Mouse (Mus musculus): Measurements from ENCODE around the gene Cldn13.

Gene Cldn13

DNA sequence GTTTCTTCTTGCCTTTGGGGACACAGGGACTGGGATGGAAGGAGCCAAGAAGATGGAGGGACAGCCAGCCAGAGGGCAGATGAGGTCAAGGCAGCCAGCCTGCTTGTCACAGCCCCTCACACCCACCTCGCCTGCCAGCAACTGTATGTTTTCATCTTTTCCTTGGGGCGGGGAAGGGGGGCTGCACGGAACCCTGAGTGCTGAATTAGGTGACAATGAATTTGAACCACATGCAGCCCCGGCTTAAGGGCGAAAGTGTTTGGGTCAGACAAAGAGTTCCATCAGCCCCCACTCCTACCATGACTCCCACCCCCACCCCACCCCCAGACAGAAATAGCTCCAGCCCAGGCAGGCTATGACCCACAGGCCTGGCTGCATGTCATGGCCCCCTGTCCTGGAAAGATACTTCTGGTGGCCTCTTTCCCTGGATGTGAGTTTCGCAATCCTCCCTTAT, 24.7 kb downstream of the Cldn13 start:
- peak; percentile 37 to 43 for DNase-seq

GRCm38 (mm10) chr5:134888505-134888904, 26.8 kb downstream of the Cldn13 start:
- DNase-seq, result no peak

GRCm38 (mm10) chr5:134887447-134888335, 27.6 kb downstream of the Cldn13 start:
- no peak for DNase-seq

GRCm38 (mm10) chr5:134883077-134883476, 32.2 kb downstream of the Cldn13 start:
- peak; percentile 71 to 84 for DNase-seq

GRCm38 (mm10) chr5:134876801-134877200, 38.5 kb downstream of the Cldn13 start:
- no peak for DNase-seq

DNA sequence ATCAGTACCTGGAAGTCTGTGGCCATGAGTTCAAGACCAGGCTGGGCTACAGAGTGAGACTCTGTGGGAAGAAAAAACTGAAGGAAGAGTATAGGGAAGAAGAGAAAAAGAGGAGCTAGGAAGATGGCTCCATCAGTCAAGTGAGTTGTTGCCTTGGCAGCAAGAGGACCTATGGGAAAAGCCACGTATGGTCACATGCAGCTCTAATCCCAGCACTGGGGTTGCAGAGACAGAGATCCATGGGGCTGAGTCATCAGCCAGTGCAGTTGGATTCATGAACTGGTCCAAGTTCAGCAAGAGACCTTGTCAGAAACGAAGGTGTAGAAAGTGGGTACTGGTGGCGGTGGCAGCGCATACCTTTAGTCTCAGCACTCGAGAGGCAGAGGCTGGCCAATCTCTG, 40.1 kb downstream of the Cldn13 start:
- DNase-seq, result no peak

GRCm38 (mm10) chr5:134873956-134874879, 41.1 kb downstream of the Cldn13 start:
- DNase-seq, result peak; percentile 85 to 90

- DNase-seq, result peak; percentile 33
These were observed 42.3 kb downstream of the Cldn13 start for GRCm38 (mm10) chr5:134873034-134873433.

GRCm38 (mm10) chr5:134872597-134872996, 42.7 kb downstream of the Cldn13 start:
- DNase-seq, result peak; percentile 43 to 44

GRCm38 (mm10) chr5:134868506-134868905, 46.8 kb downstream of the Cldn13 start:
- DNase-seq, result no peak

DNA sequence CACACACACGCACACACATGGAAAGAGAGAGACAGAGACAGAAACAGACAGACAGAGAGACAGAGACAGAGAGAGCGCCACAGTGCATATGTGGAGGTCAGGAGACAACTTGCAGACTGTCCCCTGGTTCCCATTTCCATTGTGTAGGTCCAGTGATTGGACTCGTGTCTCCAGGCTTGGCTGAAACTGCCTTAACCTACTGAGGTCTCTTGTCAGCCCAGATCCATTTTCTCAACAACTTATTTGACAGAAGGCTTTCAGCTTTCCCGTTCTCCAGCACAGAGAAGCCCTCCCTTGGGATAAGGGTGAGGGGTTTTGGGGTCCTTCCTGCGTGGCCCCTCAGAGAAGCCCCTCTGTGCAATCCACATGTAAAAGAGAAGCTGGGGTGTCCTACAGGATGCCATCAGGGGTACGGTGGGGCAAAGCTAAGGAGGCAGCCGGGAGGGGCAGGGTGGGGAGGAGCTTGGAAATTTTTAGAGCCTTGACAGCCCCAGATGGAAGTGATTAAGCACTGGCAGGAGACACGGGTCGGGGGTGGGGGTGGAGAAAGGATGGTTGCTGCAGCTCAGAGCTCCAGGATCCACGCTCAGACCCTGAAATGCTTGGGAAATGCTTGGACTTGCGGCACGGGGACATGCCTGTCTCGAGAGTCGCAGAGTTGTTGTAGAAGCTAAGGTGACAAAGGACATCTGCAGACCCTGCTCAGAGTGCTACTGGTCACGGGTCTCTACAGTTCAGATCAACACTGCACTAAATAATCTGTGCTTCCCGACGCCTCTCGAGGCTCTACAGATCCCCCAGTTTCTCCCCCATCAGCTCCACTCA, 47.8 kb downstream of the Cldn13 start:
- peak; percentile 33 to 42 for DNase-seq

DNA sequence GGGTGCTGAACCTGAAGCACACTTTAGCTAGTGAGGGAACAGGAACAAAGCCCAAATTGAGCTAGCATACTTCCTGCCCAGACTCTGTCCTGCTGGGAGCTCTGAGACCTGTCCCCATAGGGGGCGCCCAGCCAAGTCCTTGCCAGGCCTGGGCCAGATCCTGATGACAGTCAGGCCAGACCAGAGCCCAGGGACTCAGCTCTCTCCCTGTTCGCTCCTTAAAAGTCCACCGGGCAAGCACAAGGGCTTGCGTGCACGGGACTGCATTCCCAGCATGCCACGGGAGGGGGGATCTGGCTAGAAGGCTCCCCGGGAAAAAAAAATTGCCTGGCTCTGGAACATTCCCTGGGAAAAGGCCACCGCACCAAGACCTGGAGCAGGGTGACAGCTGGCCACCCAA, 50.2 kb downstream of the Cldn13 start:
- peak; percentile 71 to 77 for DNase-seq
